Mouse (Mus musculus): ENCODE results near the gene Armh2. TPM values are rescaled to one million over a fixed set of nuclear protein-coding genes. Genes with fewer than 3 reads are reported as not detected.

The Armh2 gene
- polyA plus RNA-seq, 1 experiment from 2014 or later: not detected

GRCm38 (mm10) chr13:24786014-24786490 lies 45.0 kb downstream of the Armh2 start:
- DNase-seq (no peak), ATAC-seq (ENCODE audit: low FRiP score, low TSS enrichment) (0 out of 2 replicates have a peak, but pooled peaks have one; percentile 6)
- no peaks in the 10 kb centered on the region for H3K9me3 ChIP-seq (ENCODE audit: control insufficient read depth, low read length)
- 36% methylated on average over 11 of the region's 11 CpGs for WGBS
- no peaks in the 10 kb centered on the region for H3K4me1 ChIP-seq (ENCODE audit: control insufficient read depth, insufficient read depth, low read length)
- no peak overlapping the region for H3K4me3 ChIP-seq (replicated peaks; ENCODE audit: low read depth, low read length)
- no peak overlapping the region for H3K4me2 ChIP-seq (ENCODE audit: low read length)
- H3K27ac ChIP-seq (replicated peaks; ENCODE audit: low read depth, low read length): no peak overlapping the region
- H3K27me3 ChIP-seq (ENCODE audit: control insufficient read depth, insufficient read depth, low read length): no peaks in the 10 kb centered on the region
- no peaks in the 10 kb centered on the region for H3K36me3 ChIP-seq (ENCODE audit: control insufficient read depth, insufficient read depth, low read length)
- no peak overlapping the region for H3K9ac ChIP-seq (replicated peaks; ENCODE audit: low read length)

- Histone ChIP-seq H3K4me3 (replicated peaks; ENCODE audit: low read depth, low read length) (no peak overlapping the region), H3K9me3 (ENCODE audit: control insufficient read depth, low read length) (no peaks in the 10 kb centered on the region), H3K9ac (replicated peaks; ENCODE audit: low read length) (no peak overlapping the region), H3K4me2 (ENCODE audit: low read length) (no peak overlapping the region), H3K4me1 (ENCODE audit: control insufficient read depth, insufficient read depth, low read length) (no peaks in the 10 kb centered on the region), H3K27me3 (ENCODE audit: control insufficient read depth, insufficient read depth, low read length) (no peaks in the 10 kb centered on the region), H3K27ac (replicated peaks; ENCODE audit: low read depth, low read length) (no peak overlapping the region), H3K36me3 (ENCODE audit: control insufficient read depth, insufficient read depth, low read length) (no peaks in the 10 kb centered on the region)
- DNase-seq (no peak), ATAC-seq (ENCODE audit: low FRiP score, low TSS enrichment) (no peak)
- WGBS: 93% methylated on average over 5 of the region's 5 CpGs
Observed at GRCm38 (mm10) chr13:24787477-24787876, 46.4 kb downstream of the Armh2 start.

- H3K4me2 ChIP-seq (ENCODE audit: low read length): no peak overlapping the region
- no peaks in the 10 kb centered on the region for H3K9me3 ChIP-seq (ENCODE audit: control insufficient read depth, low read length)
- 72% methylated on average over 2 of the region's 2 CpGs for WGBS
- H3K27ac ChIP-seq (replicated peaks; ENCODE audit: low read depth, low read length): no peak overlapping the region
- no peaks in the 10 kb centered on the region for H3K27me3 ChIP-seq (ENCODE audit: control insufficient read depth, insufficient read depth, low read length)
- ATAC-seq (ENCODE audit: low FRiP score, low TSS enrichment) (no peak), DNase-seq (no peak)
- no peaks in the 10 kb centered on the region for H3K36me3 ChIP-seq (ENCODE audit: control insufficient read depth, insufficient read depth, low read length)
- no peak overlapping the region for H3K9ac ChIP-seq (replicated peaks; ENCODE audit: low read length)
- H3K4me3 ChIP-seq (replicated peaks; ENCODE audit: low read depth, low read length): no peak overlapping the region
- no peaks in the 10 kb centered on the region for H3K4me1 ChIP-seq (ENCODE audit: control insufficient read depth, insufficient read depth, low read length)
Observed at GRCm38 (mm10) chr13:24791349-24791748, 50.3 kb downstream of the Armh2 start.

- Histone ChIP-seq H3K4me3 (replicated peaks; ENCODE audit: low read depth, low read length) (no peak overlapping the region), H3K9ac (replicated peaks; ENCODE audit: low read length) (no peak overlapping the region), H3K27ac (replicated peaks; ENCODE audit: low read depth, low read length) (no peak overlapping the region), H3K27me3 (ENCODE audit: control insufficient read depth, insufficient read depth, low read length) (no peaks in the 10 kb centered on the region), H3K9me3 (ENCODE audit: control insufficient read depth, low read length) (no peaks in the 10 kb centered on the region), H3K4me2 (ENCODE audit: low read length) (no peak overlapping the region), H3K36me3 (ENCODE audit: control insufficient read depth, insufficient read depth, low read length) (no peaks in the 10 kb centered on the region), H3K4me1 (ENCODE audit: control insufficient read depth, insufficient read depth, low read length) (no peaks in the 10 kb centered on the region)
- no peak for ATAC-seq (ENCODE audit: low FRiP score, low TSS enrichment)
- WGBS: 91% methylated on average over 9 of the region's 9 CpGs
- DNase-seq: no peak
Observed at GRCm38 (mm10) chr13:24792411-24793045, 51.5 kb downstream of the Armh2 start.

Other genes starting within 250 kb of the Armh2 start
- 31.2 and 33.4 TPM in 2 replicates for gene Ripor2, start 159.0 kb upstream of the Armh2 start, polyA plus RNA-seq (2014; fragmentation: Nextera tagmentation; extraction: Ambion mirVana)
- 16.0 and 24.1 TPM in 2 replicates for gene Gmnn, start 20.7 kb downstream of the Armh2 start, polyA plus RNA-seq (2014; fragmentation: Nextera tagmentation; extraction: Ambion mirVana)
- 51.8 and 76.3 TPM in 2 replicates for gene BC005537, start 60.4 kb downstream of the Armh2 start, polyA plus RNA-seq (2014; fragmentation: Nextera tagmentation; extraction: Ambion mirVana)
- 40.3 and 46.3 TPM in 2 replicates for gene Acot13, start 90.3 kb downstream of the Armh2 start, polyA plus RNA-seq (2014; fragmentation: Nextera tagmentation; extraction: Ambion mirVana)
- 36.4 and 40.4 TPM in 2 replicates for gene Tdp2, start 90.4 kb downstream of the Armh2 start, polyA plus RNA-seq (2014; fragmentation: Nextera tagmentation; extraction: Ambion mirVana)
- 3.5 and 4.2 TPM in 2 replicates for gene D130043K22Rik, start 103.9 kb downstream of the Armh2 start, polyA plus RNA-seq (2014; fragmentation: Nextera tagmentation; extraction: Ambion mirVana)
- 12.1 and 16.5 TPM in 2 replicates for gene Aldh5a1, start 196.4 kb downstream of the Armh2 start, polyA plus RNA-seq (2014; fragmentation: Nextera tagmentation; extraction: Ambion mirVana)
- 1.3 and 1.5 TPM in 2 replicates for gene Gpld1, start 201.9 kb downstream of the Armh2 start, polyA plus RNA-seq (2014; fragmentation: Nextera tagmentation; extraction: Ambion mirVana)